ENCODE assay signal across 24 mouse cellular contexts in the genomic region with DNA sequence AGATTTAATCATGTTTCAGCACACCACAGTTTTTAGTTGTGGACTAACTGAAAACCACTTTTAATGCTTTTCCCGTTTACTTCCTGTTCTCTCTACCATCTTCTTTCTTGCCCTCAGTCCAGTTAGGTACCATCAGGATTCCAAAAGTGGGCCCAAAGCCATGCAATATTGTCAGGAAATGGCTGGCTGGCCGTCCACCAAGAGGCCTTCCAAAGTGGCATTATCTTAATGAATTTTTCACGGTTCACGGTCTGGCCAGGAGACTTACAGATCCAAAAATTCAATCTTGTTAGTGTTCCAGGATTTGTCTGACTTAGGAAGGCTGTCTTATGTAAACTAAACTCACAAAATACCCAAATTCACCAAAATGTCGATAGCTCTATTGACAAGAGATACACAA.
A peak's percentile ranks its signal among the peaks of the same experiment; 100 is the strongest.
DNase-seq lines count a peak whose midpoint lies in the region; ATAC-seq and TF ChIP-seq lines count a peak whose summit lies in the region.
"Had no signal": no experiment of that assay in that cellular context is flagged by ENCODE, and none has a peak within 500 bp of the region (broad histone marks: within the 10 kb centered on the region; RNA-seq: fewer than 3 reads in every experiment).

No protein-coding gene starts in this region.

- H3K9me3 ChIP-seq in midbrain, embryonic 14.5 days (ENCODE audit: control insufficient read depth, low read length), result no peaks in the 10 kb centered on the region
- H3K9me3 ChIP-seq in midbrain, embryonic 11.5 days (ENCODE audit: control insufficient read depth, low read length), result no peaks in the 10 kb centered on the region
- H3K9me3 ChIP-seq: forebrain, embryonic 10.5 days; heart, embryonic 15.5 days; intestine, embryonic 15.5 days; liver, embryonic 15.5 days; neural tube, embryonic 15.5 days; stomach, embryonic 15.5 days had no signal

- no peak for TF ChIP-seq CTCF in layer of hippocampus, adult 2 months (conservative IDR thresholded peaks at IDR 0.05)
- no peak for TF ChIP-seq CTCF in brain, embryonic 14.5 days (IDR thresholded peaks at IDR 0.05; ENCODE audit: borderline replicate concordance, extremely low read depth, insufficient read depth, insufficient read length)

- peaks cover 18% of the 10 kb centered on the region; the same call in 1 of the 2 replicates for H3K4me1 ChIP-seq in midbrain, embryonic 14.5 days (ENCODE audit: control insufficient read depth, insufficient read depth, low read length)
- peaks cover 14% of the 10 kb centered on the region for H3K4me1 ChIP-seq in midbrain, embryonic 11.5 days (ENCODE audit: control insufficient read depth, insufficient read depth, low read length)
- H3K4me1 ChIP-seq: intestine, embryonic 15.5 days; liver, embryonic 15.5 days; stomach, embryonic 15.5 days had no signal

- WGBS in midbrain, embryonic 14.5 days, result 52% methylated on average over 5 of the region's 5 CpGs
- WGBS in midbrain, embryonic 11.5 days, result 75% methylated on average over 5 of the region's 5 CpGs

- no peak overlapping the region for H3K9ac ChIP-seq in midbrain, embryonic 14.5 days (replicated peaks; ENCODE audit: low read length)
- H3K9ac ChIP-seq in midbrain, embryonic 11.5 days (ENCODE audit: low read length), result no peak overlapping the region
- H3K9ac ChIP-seq: heart, embryonic 15.5 days; hindbrain, embryonic 14.5 days; intestine, embryonic 15.5 days; liver, embryonic 15.5 days; neural tube, embryonic 15.5 days; stomach, embryonic 15.5 days had no signal

- H3K4me3 ChIP-seq in layer of hippocampus, adult 2 months, result no peak overlapping the region
- H3K4me3 ChIP-seq in midbrain, embryonic 14.5 days (replicated peaks; ENCODE audit: low read depth, low read length), result no peak overlapping the region
- no peak overlapping the region for H3K4me3 ChIP-seq in midbrain, embryonic 11.5 days (ENCODE audit: low read depth, low read length)
- H3K4me3 ChIP-seq: forebrain, embryonic 10.5 days; heart, embryonic 15.5 days; intestine, embryonic 15.5 days; liver, embryonic 15.5 days; neural tube, embryonic 15.5 days; stomach, embryonic 15.5 days had no signal

- no peaks in the 10 kb centered on the region for H3K36me3 ChIP-seq in midbrain, embryonic 14.5 days (ENCODE audit: control insufficient read depth, insufficient read depth, low read length)
- H3K36me3 ChIP-seq in midbrain, embryonic 11.5 days (ENCODE audit: control insufficient read depth, insufficient read depth, low read length), result no peaks in the 10 kb centered on the region
- H3K36me3 ChIP-seq: forebrain, embryonic 10.5 days; heart, embryonic 15.5 days; intestine, embryonic 15.5 days; liver, embryonic 15.5 days; neural tube, embryonic 15.5 days; stomach, embryonic 15.5 days had no signal

- no peak for ATAC-seq in midbrain, embryonic 14.5 days (ENCODE audit: low FRiP score, low TSS enrichment)
- no peak for ATAC-seq in midbrain, embryonic 11.5 days (ENCODE audit: low FRiP score)
- ATAC-seq: forebrain, embryonic 16.5 days; intestine, embryonic 15.5 days had no signal

- H3K27ac ChIP-seq in layer of hippocampus, adult 2 months, result peak overlapping the region; percentile 44
- H3K27ac ChIP-seq in midbrain, embryonic 14.5 days (replicated peaks; ENCODE audit: low read depth, low read length), result no peak overlapping the region
- H3K27ac ChIP-seq in midbrain, embryonic 11.5 days (ENCODE audit: low read depth, low read length), result no peak overlapping the region
- H3K27ac ChIP-seq: forebrain, embryonic 10.5 days; heart, embryonic 15.5 days; hindbrain, embryonic 14.5 days; intestine, embryonic 15.5 days; liver, embryonic 15.5 days; neural tube, embryonic 15.5 days; stomach, embryonic 15.5 days had no signal

- DNase-seq in layer of hippocampus, adult 2 months (ENCODE audit: low spot score in 2 of 2), result no peak
- DNase-seq in layer of hippocampus, adult 18-20 months (ENCODE audit: low spot score in 2 of 2), result no peak
- peak; percentile 31 for DNase-seq in midbrain, embryonic 14.5 days
- DNase-seq in midbrain, embryonic 11.5 days (ENCODE audit: low spot score, missing footprints), result no peak
- DNase-seq in brain, embryonic 14.5 days (ENCODE audit: low read depth), result peak; percentile 44
- no peak for DNase-seq in B cell, adult 2 months
- DNase-seq in urinary bladder, postnatal 36 days (ENCODE audit: low spot score in 2 of 2), result no peak
- DNase-seq: adrenal gland, postnatal 36 days; cerebellum, adult 18-20 months; embryo, embryonic 11 days; gastrocnemius, postnatal 14 days; heart, postnatal 4 days; kidney, adult 8-10 months; lung, postnatal 36 days; right cerebral cortex, postnatal 4 days; thymus, postnatal 25 days had no signal

- no peaks in the 10 kb centered on the region for H3K27me3 ChIP-seq in midbrain, embryonic 14.5 days (ENCODE audit: control insufficient read depth, insufficient read depth, low read length)
- H3K27me3 ChIP-seq in midbrain, embryonic 11.5 days (ENCODE audit: control insufficient read depth, insufficient read depth, low read length), result no peaks in the 10 kb centered on the region
- H3K27me3 ChIP-seq: heart, embryonic 15.5 days; intestine, embryonic 15.5 days; liver, embryonic 15.5 days; neural tube, embryonic 15.5 days; stomach, embryonic 15.5 days had no signal

- H3K4me2 ChIP-seq in midbrain, embryonic 14.5 days (ENCODE audit: low read length), result no peak overlapping the region
- H3K4me2 ChIP-seq in midbrain, embryonic 11.5 days, result no peak overlapping the region
- H3K4me2 ChIP-seq: heart, embryonic 15.5 days; hindbrain, embryonic 14.5 days; intestine, embryonic 15.5 days; liver, embryonic 15.5 days; neural tube, embryonic 15.5 days; stomach, embryonic 15.5 days had no signal

- no peak for TF ChIP-seq POLR2A in brain, embryonic 14.5 days (IDR thresholded peaks at IDR 0.05; ENCODE audit: borderline replicate concordance, extremely low read depth, insufficient read depth, insufficient read length, poor library complexity, severe bottlenecking)

Comparison
In these comparisons a context has a peak if more than half of its experiments do, and no peak if none do; other contexts are left out.
1. DNase-seq: peak in midbrain, embryonic 14.5 days (single experiment) and brain, embryonic 14.5 days (single experiment); none in layer of hippocampus, adult 2 months (0 of 2), layer of hippocampus, adult 18-20 months (0 of 2), midbrain, embryonic 11.5 days (single experiment), B cell, adult 2 months (0 of 2) and urinary bladder, postnatal 36 days (0 of 2).